Mouse (Mus musculus): ENCODE results near the gene Btbd35f12. TPM values are rescaled to one million over a fixed set of nuclear protein-coding genes. Genes with fewer than 3 reads are reported as not detected.
A peak's percentile ranks its signal among the peaks of the same experiment; 100 is the strongest.
"Not testable (repeated sequence)": the region's sequence is repeated elsewhere in the genome, so short reads cannot be mapped to it uniquely, and the experiment has no call there.

The Btbd35f12 gene
- total RNA-seq (2021): not detected

- not testable (repeated sequence) for DNase-seq
Measured at GRCm38 (mm10) chrX:33313079-33313478, at the start of gene Btbd35f12. TSS of gene Btbd35f12 (plus strand) at chrX:33313379.

- peak; percentile 4 for DNase-seq
Measured at GRCm38 (mm10) chrX:33353254-33353653, 40.1 kb downstream of the Btbd35f12 start.

Other genes starting within 250 kb of the Btbd35f12 start
- gene Spin2-ps6, start 78.5 kb upstream of the Btbd35f12 start, total RNA-seq (2021): not detected